Mouse (Mus musculus) G1E (cell line): ENCODE results near the gene Tnfrsf9.

Experiments
- CTCF ChIP-seq: IDR thresholded peaks from 2 replicates; pipeline ENCODE4 v1.5.1; 2012; ENCODE audit warnings: low read depth, low read length, inconsistent platforms, mixed read lengths
- GATA1 ChIP-seq: IDR thresholded peaks from 2 replicates; pipeline ENCODE4 v1.6.1; 2012; ENCODE audit warnings: borderline replicate concordance, low read length, inconsistent platforms, mixed read lengths

GRCm38 (mm10) chr4:150865371-150865770 is 49.0 kb upstream of the Tnfrsf9 start:
- TF ChIP-seq CTCF (no peak), GATA1 (no peak)
